Mouse (Mus musculus) cerebellum, postnatal 36 days (tissue): ENCODE results near the gene Rfx2.

Experiments
- DNase-seq, 2 experiments: peaks; one replicate each; pipeline ENCODE4 v3.0.0; 2021 to 2022; ENCODE audit warnings: mixed read lengths in 2 of 2

Rfx2 gene

DNA sequence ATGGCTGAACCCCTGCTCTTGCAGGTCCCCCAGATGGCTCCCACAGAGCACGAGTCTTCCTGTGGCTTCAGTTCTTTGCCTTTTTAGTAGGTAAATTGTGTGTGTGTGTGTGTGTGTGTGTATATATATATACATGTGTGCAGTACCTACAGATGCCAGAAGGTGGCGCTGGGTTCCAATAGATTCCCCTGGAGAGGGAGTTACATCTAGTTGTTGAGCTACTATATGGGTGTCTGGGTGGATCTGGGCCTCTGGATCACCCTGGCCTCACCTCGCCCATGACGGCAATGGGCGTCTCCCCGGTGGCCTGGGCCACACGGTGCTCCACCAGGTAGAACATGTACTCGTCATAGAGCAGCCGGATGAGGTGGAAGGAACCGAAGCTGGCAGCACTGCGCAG, 53.2 kb downstream of the Rfx2 start:
- no peak for DNase-seq

DNA sequence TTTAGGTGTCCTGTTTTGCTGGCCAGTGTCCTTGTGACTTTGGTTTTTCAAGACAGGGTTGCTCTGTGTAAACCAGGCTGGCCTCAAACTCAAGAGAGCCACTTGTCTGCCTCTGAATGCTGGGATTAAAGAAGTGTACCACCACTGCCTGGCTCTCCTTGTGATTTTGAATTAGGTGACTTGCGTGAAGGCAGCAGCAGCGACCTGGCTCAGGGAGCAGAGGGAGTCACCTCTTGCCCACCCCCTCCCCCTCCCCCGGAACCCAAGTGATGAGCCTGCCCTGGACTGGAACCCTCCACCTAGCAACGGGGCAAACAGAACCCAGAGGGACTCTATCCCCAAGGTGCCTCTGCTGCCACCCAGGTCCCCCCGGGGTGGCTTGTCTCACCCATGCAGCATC, 60.9 kb downstream of the Rfx2 start, which contains the start of gene Prr22:
Gene Prr22 (plus strand): TSS at position 301 of the 400 bp plus-strand sequence.
- no peak for DNase-seq

- no peak for DNase-seq
These were observed 61.9 kb downstream of the Rfx2 start for GRCm38 (mm10) chr17:56768941-56769340.

- DNase-seq, result no peak
These were observed 63.2 kb downstream of the Rfx2 start for GRCm38 (mm10) chr17:56767531-56768135.

DNA sequence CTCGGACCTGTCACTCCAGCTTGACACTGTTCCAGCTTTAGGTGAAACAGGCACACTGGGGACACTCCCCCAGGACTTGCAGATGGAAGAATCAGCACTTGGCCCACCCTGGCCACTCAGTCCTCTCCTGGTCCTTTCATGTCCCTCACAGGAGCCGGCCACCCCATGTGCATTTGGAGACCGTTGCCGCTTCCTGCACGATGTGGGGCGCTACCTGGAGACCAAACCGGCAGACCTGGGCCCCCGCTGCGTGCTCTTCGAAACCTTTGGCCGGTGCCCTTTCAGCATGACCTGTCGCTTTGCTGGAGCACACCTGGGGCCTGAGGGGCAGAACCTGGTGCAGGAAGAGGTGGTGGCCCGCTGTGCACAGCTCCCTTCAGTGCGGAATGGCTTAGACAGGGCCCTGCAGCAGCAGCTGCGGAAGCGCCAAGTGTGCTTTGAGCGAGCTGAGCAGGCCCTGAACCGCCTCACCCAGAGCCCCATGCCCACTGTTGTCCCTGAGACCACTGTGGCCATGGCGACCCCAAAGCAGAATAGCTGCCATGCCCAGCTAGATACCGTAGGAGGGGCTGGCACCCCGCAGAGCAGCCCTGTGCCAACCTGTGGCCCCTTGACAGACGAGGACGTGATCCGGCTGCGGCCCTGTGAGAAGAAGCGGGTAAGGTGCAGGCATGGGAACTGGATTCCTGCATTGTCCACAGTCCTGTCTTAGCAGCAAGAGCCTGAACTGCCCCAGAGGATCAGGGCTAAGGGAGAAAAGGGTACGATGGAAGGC, 64.0 kb downstream of the Rfx2 start:
- DNase-seq, result no peak

- no peak for DNase-seq
These were observed 65.4 kb downstream of the Rfx2 start for GRCm38 (mm10) chr17:56765431-56765830.

DNA sequence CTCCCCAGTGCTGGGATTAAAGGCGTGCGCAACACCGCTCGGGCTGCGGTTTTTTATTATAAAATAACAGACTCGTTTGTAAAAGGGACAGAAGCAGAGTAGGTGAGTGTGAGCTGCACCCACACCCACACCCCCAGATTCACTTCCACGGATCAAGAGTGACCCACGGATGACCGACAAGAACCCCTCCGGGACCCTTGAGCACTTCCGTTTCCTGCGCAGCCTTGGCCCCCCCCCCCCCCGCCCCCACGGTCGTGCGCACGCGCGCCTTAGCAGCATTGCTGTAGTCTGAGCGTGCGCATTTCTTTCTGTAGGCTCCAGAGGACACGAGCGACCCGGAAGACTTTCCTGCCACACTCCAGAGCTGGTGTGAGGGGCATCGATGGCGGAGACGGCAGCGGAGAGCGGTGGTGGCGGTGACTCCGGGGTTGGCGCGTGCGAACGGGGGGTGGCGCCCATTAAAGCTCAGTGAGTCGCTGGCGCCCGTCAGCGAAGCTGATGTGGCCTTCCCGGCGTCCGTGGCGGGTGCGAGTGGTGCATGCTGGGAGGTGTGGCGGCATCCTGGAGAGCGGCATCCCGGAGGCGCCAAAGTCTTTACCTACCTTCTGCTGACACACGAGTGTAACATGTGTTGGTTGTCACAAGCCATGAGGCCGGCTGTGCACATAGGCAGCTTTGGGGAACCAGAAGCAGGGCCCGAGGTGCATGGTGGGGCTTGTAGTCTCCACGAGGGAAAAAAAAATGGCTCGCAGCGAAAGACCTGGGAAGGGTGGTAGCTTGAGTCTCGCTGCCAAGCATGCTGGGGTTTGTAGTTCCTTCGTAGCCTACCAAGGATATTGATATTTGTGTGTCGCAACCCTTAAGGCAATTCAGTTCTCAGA, 66.1 kb downstream of the Rfx2 start, which contains the start of gene Dus3l:
Gene Dus3l (plus strand): TSS at position 284 of the 881 bp plus-strand sequence.
- DNase-seq, result peak; percentile 81 to 92

DNA sequence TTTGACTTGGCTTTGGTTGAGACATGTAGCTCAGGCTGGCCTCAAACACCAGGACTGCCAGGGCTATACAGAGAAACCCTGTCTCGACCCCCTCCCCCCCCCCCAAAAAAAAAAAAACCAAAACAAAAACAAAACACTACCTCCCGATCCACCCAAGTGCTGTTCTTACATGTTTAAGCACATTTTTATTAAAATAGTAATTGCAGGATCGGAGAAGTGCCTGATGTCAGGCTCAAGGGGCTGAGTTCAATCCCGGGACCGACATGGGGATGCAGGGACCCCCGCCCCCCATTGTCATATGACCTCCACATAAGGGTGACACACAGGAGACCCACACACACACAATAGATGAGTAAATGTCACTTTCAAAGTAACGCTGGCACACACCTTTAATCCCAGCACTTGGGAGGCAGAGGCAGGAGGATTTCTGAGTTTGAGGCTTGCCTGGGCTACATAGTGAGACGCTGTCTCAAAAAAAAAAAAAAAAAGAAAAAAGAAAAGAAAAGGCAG, 67.0 kb downstream of the Rfx2 start:
- no peak for DNase-seq

DNA sequence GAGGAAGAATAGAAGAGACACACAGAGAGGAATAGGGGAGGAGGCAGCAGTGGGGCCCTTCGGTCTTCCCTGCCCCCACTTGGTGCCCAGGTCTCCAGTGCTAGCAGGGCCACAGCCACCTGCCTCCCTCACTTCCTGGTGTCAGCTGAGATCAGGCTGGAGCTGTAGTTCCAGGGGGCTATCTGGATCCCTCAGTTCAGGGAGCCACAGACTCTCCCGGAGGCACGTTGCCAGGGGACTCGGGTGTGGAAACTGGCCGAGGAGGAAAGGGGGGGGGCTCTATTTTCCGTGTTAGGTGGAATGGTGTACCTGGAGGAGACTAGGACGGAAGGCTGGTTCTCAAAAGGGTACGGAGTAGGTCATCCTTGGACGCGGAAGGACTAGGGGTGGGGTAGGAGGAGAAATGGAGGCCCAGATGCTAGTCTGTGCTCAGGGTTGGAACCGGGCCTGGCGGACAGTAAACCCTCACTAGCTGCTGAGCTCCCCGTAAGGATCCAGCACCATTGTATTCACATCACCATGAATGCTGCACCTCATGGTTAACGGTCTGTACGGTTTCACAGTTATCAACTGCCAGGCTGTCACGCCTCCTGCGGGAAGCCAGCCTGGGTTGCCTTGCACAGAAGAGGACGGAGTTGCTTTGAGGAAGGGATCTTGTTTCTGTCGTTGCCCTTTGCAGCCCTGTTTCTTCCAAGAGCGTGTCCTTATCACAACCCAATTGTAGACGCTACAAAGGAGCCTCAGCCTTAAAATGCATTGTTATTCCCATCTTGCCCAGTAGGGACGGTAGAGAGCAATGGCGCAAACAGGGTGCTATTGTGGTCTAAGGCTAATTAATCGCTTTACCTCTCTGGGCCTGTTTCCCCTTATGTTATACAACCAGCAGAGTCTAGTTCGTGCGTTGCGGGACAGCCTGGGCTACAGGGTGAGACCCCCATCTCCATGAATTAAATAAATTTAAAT, 67.8 kb downstream of the Rfx2 start:
- peak; percentile 59 to 78 for DNase-seq

- peak; percentile 86 to 89 for DNase-seq
These were observed 68.8 kb downstream of the Rfx2 start for GRCm38 (mm10) chr17:56761991-56762410.

DNA sequence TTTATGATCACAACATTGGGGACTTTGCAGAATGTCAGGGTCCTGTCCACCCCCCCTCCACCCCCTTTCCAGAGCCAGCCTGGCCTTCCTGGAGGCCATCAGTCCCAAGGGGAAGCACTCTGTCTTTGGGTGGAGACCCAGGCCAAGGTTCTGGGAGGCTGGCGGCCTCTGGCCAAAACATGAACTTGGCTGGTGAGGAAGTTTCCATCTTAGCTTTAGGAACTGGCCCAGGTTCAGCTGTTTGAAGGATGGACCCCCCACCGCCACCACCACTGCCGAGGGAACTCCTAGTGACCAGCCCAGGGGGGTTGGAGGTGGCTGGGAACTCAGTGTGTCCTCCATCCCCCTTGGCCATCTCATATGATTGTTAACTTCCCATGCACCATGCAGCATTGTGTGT, 69.7 kb downstream of the Rfx2 start:
- no peak for DNase-seq

DNA sequence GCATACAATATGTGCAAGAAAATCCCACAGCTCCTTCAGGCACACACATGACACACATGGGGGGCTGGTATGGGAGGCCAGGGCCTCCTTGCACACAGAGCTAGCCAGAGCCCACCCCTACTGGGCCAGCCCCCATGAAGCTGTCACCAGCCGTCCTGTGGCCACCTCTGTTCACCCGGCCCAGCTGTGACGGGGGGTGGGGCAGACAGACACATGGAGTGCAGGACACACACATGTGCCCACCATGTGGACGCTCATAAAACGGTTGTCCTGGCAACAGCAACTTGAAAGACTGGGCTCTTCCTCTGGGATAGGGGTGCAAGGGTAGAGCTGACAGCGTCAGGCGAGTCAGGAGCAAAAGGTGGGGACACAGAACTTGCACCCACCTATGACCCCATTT, 71.6 kb downstream of the Rfx2 start:
- no peak for DNase-seq

DNA sequence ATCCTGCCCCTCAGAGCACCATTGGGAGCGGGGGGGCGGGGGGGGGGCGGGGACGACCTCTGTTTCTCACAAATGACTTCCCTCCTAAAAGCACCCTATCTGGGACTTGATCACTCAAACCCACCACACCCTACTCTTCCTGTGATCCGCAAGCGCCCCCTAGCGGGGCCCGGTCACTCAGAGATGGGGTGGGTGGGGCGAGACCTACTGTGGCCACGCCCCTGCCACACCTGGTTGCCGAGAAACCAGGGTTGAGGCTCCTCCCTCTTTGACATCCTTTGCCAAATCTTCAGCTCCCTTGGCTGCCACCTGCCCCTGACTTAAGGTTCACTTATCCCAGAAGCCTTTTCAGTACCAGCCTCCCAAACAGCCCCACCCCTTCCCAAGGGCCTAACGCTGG, 72.7 kb downstream of the Rfx2 start:
- peak; percentile 53 to 69 for DNase-seq

DNA sequence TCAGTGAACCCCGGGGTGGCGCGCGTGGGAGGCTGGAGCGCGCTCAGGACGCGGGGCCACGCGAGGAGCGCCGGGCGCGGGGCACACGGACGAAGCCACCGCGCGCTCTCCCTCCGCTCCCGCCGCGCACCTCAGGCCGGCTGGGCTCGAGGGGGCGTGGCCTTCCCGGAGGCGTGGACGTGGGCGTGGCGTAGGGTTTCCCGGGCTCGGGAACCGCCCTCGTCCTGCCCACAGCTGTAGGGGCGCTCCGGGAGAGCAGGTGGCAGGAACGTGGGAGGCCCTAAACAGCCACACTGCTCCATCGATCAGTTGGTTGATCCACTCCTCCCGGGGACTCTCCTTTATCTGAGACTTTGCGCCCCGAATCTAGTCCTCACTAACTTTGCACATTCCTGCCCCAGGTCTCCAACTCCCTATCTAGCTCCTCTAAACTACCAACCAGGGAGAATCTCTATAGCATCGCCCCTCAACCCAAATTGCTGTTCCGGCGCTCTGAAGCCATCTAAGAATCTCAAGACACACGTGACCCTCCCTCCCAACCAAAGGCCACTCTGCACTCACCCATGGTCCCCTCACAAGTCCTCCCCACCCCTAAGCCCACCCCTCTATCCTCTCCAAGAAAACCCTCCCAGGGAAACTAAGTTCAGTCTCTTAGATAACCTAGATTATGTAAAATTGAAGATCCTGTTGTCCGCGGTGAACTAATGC, 73.2 kb downstream of the Rfx2 start, which contains the start of gene Nrtn:
Gene Nrtn (minus strand): TSS at position 115 of the 708 bp plus-strand sequence.
- peak; percentile 30 to 44 for DNase-seq

DNA sequence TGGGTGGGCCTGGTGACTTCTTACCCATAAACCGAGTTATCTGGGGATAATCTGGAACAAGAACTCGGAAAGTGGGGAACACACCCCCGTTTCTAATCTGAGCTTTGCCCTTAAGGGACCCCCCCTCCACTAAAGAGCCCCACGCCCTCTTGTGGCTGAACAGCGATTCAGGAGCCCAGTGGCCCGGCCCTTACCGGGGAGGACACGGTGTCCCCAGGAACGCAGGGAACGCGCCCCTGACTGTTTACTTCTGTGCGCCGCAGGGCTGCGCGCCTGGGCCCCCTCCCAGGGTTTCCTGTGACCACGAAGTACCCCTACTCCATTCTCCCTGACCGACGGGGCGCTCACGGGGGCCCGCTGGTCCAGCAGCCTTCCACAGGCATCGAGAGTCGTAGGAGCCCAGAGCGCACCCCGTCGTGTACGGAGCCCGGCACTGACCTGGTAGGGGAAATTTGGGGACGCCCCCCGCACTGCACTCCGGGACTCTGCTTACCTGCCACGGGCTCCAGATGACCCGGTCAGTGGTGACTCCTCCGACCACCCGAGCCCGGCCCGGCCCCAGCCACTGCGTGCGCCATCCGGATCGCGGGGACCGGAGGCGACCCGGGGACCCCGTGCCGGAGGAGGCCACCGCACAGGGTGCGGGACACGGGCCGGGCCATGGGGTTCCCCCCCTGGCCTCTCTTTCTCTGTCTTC, 74.0 kb downstream of the Rfx2 start:
- no peak for DNase-seq

DNA sequence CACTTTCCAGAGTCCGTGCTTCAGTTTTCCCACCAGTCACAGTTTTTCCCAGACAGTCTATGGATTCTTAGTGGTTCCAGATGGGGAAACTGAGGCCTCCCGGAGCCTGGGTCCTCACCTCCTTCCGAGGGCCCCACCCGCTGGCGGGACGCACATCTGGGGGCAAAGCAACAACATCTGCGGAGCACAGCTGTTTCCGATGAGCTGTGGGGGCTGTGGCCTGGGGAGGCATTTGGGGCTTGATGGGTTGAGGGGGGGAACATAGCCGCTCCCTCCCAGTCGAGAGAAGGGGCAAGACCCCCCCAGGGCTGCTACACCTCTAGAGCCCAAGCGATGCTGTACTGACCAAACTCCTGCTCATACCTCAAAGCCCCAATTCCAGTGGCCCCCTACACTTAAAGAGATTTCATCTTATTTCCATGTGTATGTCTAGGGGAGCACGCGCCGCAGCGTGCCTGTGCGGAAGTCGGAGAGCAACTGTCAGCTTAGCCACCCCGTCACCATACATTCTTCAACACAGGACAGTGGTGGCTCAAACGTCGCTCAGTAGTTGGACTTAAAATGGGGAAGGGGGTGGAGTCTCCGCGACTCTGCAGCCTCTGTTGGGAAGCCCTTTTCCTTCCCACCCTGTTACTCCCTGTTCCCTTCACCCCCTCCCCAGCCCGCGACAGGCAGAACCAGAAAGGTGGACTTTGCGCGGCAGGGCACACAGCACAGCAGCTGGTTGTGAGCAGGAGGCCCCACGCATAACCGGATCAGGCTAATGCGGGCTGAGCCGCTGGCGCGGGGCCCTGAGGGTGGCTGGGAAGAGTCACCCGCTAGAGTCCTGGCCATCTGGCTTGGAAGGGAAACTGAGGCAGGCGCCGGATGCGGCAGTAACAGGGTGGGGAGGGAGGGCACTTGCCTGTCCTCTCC, 76.3 kb downstream of the Rfx2 start:
- DNase-seq, result no peak

- no peak for DNase-seq
These were observed 77.4 kb downstream of the Rfx2 start for GRCm38 (mm10) chr17:56753452-56753851.

DNA sequence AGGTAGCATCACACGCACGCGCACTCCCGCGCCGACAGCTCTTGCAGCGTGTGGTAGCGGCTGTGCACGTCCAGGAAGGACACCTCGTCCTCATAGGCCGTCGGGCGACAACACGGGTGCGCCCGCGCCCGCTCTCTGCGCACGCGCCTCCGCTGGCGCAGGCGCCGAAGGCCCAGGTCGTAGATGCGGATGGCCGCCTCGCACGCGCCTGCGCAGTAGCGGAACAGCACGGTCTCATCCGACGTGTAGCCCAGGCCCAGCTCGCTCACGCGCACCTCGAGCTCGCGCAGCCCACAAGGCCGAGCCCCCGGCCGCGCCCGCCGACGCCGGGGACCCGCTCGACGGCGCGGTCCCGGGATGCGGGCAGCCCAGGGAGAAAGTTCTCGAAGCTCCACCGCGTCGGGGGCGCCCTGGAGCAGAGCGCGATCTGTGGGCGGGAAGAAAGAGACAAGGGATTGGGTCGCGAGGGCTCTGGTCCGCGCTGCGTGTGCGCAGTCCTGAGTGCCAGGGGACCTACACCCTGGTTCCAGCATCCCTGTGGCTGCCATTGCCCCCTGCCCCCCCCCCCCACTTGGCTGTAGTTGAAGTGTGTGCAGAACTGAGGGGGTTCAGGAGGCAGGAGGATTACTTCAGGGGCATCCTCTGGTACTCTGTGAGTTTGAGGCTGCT, 79.3 kb downstream of the Rfx2 start:
- DNase-seq, result no peak

GRCm38 (mm10) chr17:56744173-56744572, 86.6 kb downstream of the Rfx2 start:
- DNase-seq, result no peak
